Mouse (Mus musculus): ENCODE measurements at regions not wholly inside any gene's neighbourhood (a gene's known extent, or its start where the extent isn't known, plus 50 kb on each side); places are given as distances from the start of the nearest gene placed in this dataset.
"Not testable (repeated sequence)": the region's sequence is repeated elsewhere in the genome, so short reads cannot be mapped to it uniquely, and the experiment has no call there.

GRCm38 (mm10) chr13:5576568-5576967 lies 284.7 kb upstream of the Klf6 start:
- Histone ChIP-seq H3K27ac (ENCODE audit: insufficient read depth, low read length) (no peak overlapping the region), H3K4me1 (ENCODE audit: control insufficient read depth, insufficient read depth, low read length) (no peaks in the 10 kb centered on the region), H3K4me3 (ENCODE audit: insufficient read depth, low read length) (no peak overlapping the region)
- TF ChIP-seq POLR2A (IDR thresholded peaks at IDR 0.05; ENCODE audit: extremely low read depth, insufficient read depth, low read length) (no peak), CTCF (IDR thresholded peaks at IDR 0.05; ENCODE audit: extremely low read depth, insufficient read depth, low read length) (no peak)

GRCm38 (mm10) chr13:5583681-5584080 lies 277.6 kb upstream of the Klf6 start:
- not testable (repeated sequence) for H3K4me3 ChIP-seq (ENCODE audit: insufficient read depth, low read length); H3K27ac ChIP-seq (ENCODE audit: insufficient read depth, low read length); H3K4me1 ChIP-seq (ENCODE audit: control insufficient read depth, insufficient read depth, low read length)

- Histone ChIP-seq H3K4me3 (ENCODE audit: insufficient read depth, low read length) (no peak overlapping the region), H3K27ac (ENCODE audit: insufficient read depth, low read length) (no peak overlapping the region), H3K4me1 (ENCODE audit: control insufficient read depth, insufficient read depth, low read length) (no peaks in the 10 kb centered on the region)
- TF ChIP-seq CTCF (IDR thresholded peaks at IDR 0.05; ENCODE audit: extremely low read depth, insufficient read depth, low read length) (no peak), POLR2A (IDR thresholded peaks at IDR 0.05; ENCODE audit: extremely low read depth, insufficient read depth, low read length) (no peak)
Measured at GRCm38 (mm10) chr13:5587196-5587595, 274.1 kb upstream of the Klf6 start.

GRCm38 (mm10) chr13:5591286-5591685 lies 270.0 kb upstream of the Klf6 start:
- H3K27ac ChIP-seq (ENCODE audit: insufficient read depth, low read length): no peak overlapping the region
- no peak overlapping the region for H3K4me3 ChIP-seq (ENCODE audit: insufficient read depth, low read length)
- no peak for TF ChIP-seq POLR2A (IDR thresholded peaks at IDR 0.05; ENCODE audit: extremely low read depth, insufficient read depth, low read length)
- no peaks in the 10 kb centered on the region for H3K4me1 ChIP-seq (ENCODE audit: control insufficient read depth, insufficient read depth, low read length)

GRCm38 (mm10) chr13:5591837-5592555 lies 269.3 kb upstream of the Klf6 start:
- no peaks in the 10 kb centered on the region for H3K4me1 ChIP-seq (ENCODE audit: control insufficient read depth, insufficient read depth, low read length)
- H3K4me3 ChIP-seq (ENCODE audit: insufficient read depth, low read length): no peak overlapping the region
- TF ChIP-seq CTCF (IDR thresholded peaks at IDR 0.05; ENCODE audit: extremely low read depth, insufficient read depth, low read length) (no peak), POLR2A (IDR thresholded peaks at IDR 0.05; ENCODE audit: extremely low read depth, insufficient read depth, low read length) (no peak)
- H3K27ac ChIP-seq (ENCODE audit: insufficient read depth, low read length): no peak overlapping the region

GRCm38 (mm10) chr13:5592556-5593061 lies 268.7 kb upstream of the Klf6 start:
- H3K4me1 ChIP-seq (ENCODE audit: control insufficient read depth, insufficient read depth, low read length): no peaks in the 10 kb centered on the region
- TF ChIP-seq CTCF (IDR thresholded peaks at IDR 0.05; ENCODE audit: extremely low read depth, insufficient read depth, low read length): no peak
- no peak for TF ChIP-seq POLR2A (IDR thresholded peaks at IDR 0.05; ENCODE audit: extremely low read depth, insufficient read depth, low read length)
- no peak overlapping the region for H3K4me3 ChIP-seq (ENCODE audit: insufficient read depth, low read length)
- no peak overlapping the region for H3K27ac ChIP-seq (ENCODE audit: insufficient read depth, low read length)

GRCm38 (mm10) chr13:5601648-5602047 lies 259.6 kb upstream of the Klf6 start:
- no peak overlapping the region for H3K4me3 ChIP-seq (ENCODE audit: insufficient read depth, low read length)
- TF ChIP-seq POLR2A (IDR thresholded peaks at IDR 0.05; ENCODE audit: extremely low read depth, insufficient read depth, low read length) (no peak), CTCF (IDR thresholded peaks at IDR 0.05; ENCODE audit: extremely low read depth, insufficient read depth, low read length) (no peak)
- peaks cover 2% of the 10 kb centered on the region; the same call in 1 of the 2 replicates for H3K4me1 ChIP-seq (ENCODE audit: control insufficient read depth, insufficient read depth, low read length)
- H3K27ac ChIP-seq (ENCODE audit: insufficient read depth, low read length): no peak overlapping the region

- Histone ChIP-seq H3K4me1 (ENCODE audit: control insufficient read depth, insufficient read depth, low read length) (peaks cover 2% of the 10 kb centered on the region; the same call in 1 of the 2 replicates), H3K4me3 (ENCODE audit: insufficient read depth, low read length) (no peak overlapping the region), H3K27ac (ENCODE audit: insufficient read depth, low read length) (no peak overlapping the region)
- TF ChIP-seq CTCF (IDR thresholded peaks at IDR 0.05; ENCODE audit: extremely low read depth, insufficient read depth, low read length) (no peak), POLR2A (IDR thresholded peaks at IDR 0.05; ENCODE audit: extremely low read depth, insufficient read depth, low read length) (no peak)
Measured at GRCm38 (mm10) chr13:5603905-5604596, 257.2 kb upstream of the Klf6 start.

- no peak overlapping the region for H3K4me3 ChIP-seq (ENCODE audit: insufficient read depth, low read length)
- H3K27ac ChIP-seq (ENCODE audit: insufficient read depth, low read length): no peak overlapping the region
- TF ChIP-seq CTCF (IDR thresholded peaks at IDR 0.05; ENCODE audit: extremely low read depth, insufficient read depth, low read length) (no peak), POLR2A (IDR thresholded peaks at IDR 0.05; ENCODE audit: extremely low read depth, insufficient read depth, low read length) (no peak)
- peaks cover 2% of the 10 kb centered on the region; the same call in 1 of the 2 replicates for H3K4me1 ChIP-seq (ENCODE audit: control insufficient read depth, insufficient read depth, low read length)
Measured at GRCm38 (mm10) chr13:5605418-5605817, 255.9 kb upstream of the Klf6 start.

GRCm38 (mm10) chr13:5607462-5607861 lies 253.8 kb upstream of the Klf6 start:
- TF ChIP-seq POLR2A (IDR thresholded peaks at IDR 0.05; ENCODE audit: extremely low read depth, insufficient read depth, low read length) (no peak), CTCF (IDR thresholded peaks at IDR 0.05; ENCODE audit: extremely low read depth, insufficient read depth, low read length) (no peak)
- Histone ChIP-seq H3K4me3 (ENCODE audit: insufficient read depth, low read length) (no peak overlapping the region), H3K4me1 (ENCODE audit: control insufficient read depth, insufficient read depth, low read length) (peaks cover 2% of the 10 kb centered on the region; the same call in 1 of the 2 replicates), H3K27ac (ENCODE audit: insufficient read depth, low read length) (no peak overlapping the region)
